Mouse (Mus musculus) MEL (cell line): ENCODE measurements around the gene Mmp11. TPM values are rescaled to one million over a fixed set of nuclear protein-coding genes. Genes with fewer than 3 reads are reported as not detected.

ENCODE experiments used
- DNase-seq: peaks from one replicate; pipeline ENCODE4 v3.0.0; 2011; ENCODE audit warnings: low read depth, low spot score
- H3K27ac ChIP-seq: 2 replicates; pipeline ENCODE4 v1.5.1; 2012; ENCODE audit warnings: low read depth, mild to moderate bottlenecking, control low read depth, low read length, moderate library complexity; ENCODE audit not compliant: control insufficient read depth
- H3K27me3 ChIP-seq, 2 experiments: fragments of 150-350 bp in 1 of 2; sonication (generic) in 1 of 2; 2 replicates each; pipeline ENCODE4 v1.6.1; 2012; ENCODE audit warnings: low read length in 2 of 2, mild to moderate bottlenecking in 2 of 2, improper control_type of control experiment in 1 of 2, moderate library complexity in 1 of 2; ENCODE audit not compliant: insufficient read depth in 2 of 2, control insufficient read depth in 1 of 2
- H3K36me3 ChIP-seq, 2 experiments: 2 replicates each; pipeline ENCODE4 v1.6.1; 2012 to 2014; ENCODE audit warnings: low read length in 2 of 2, improper control_type of control experiment in 1 of 2, inconsistent platforms in 1 of 2, mild to moderate bottlenecking in 1 of 2; ENCODE audit not compliant: insufficient read depth in 2 of 2, control insufficient read depth in 1 of 2
- H3K4me1 ChIP-seq, 2 experiments: fragments of 150-350 bp in 1 of 2; sonication (generic) in 1 of 2; 2 replicates each; pipeline ENCODE4 v1.6.1; 2012; ENCODE audit warnings: low read length in 2 of 2, improper control_type of control experiment in 1 of 2, mild to moderate bottlenecking in 1 of 2; ENCODE audit not compliant: insufficient read depth in 2 of 2, control insufficient read depth in 1 of 2
- H3K4me3 ChIP-seq, 2 experiments: fragments of 150-350 bp in 1 of 2; sonication (generic) in 1 of 2; 2 replicates each; pipeline ENCODE4 v1.5.1; 2012; ENCODE audit warnings: low read depth in 2 of 2, low read length in 2 of 2, mild to moderate bottlenecking in 2 of 2, moderate library complexity in 2 of 2, control low read depth in 1 of 2, improper control_type of control experiment in 1 of 2; ENCODE audit not compliant: control insufficient read depth in 1 of 2, insufficient read depth in 1 of 2
- H3K79me2 ChIP-seq: 2 replicates; pipeline ENCODE4 v1.6.1; 2012; ENCODE audit warnings: mild to moderate bottlenecking, low read length, moderate library complexity; ENCODE audit not compliant: control insufficient read depth, poor library complexity, insufficient read depth
- H3K9ac ChIP-seq: 2 replicates; pipeline ENCODE4 v1.6.1; 2012; ENCODE audit warnings: low read depth, mild to moderate bottlenecking, control low read depth, low read length, moderate library complexity; ENCODE audit not compliant: control insufficient read depth, poor library complexity, severe bottlenecking
- H3K9me3 ChIP-seq: fragments of 150-350 bp; sonication (generic); replicated peaks from 2 replicates; pipeline ENCODE4 v1.6.1; 2012; ENCODE audit warnings: mild to moderate bottlenecking, low read length, improper control_type of control experiment, moderate library complexity; ENCODE audit not compliant: insufficient read depth
- BHLHE40 ChIP-seq: IDR thresholded peaks from 2 replicates; pipeline ENCODE4 v1.6.1; 2012; ENCODE audit warnings: low read depth, mild to moderate bottlenecking, inconsistent platforms, low read length, improper control_type of control experiment, borderline replicate concordance
- CHD1 ChIP-seq: IDR thresholded peaks from 2 replicates; pipeline ENCODE4 v1.6.1; 2012; ENCODE audit warnings: low read depth, mild to moderate bottlenecking, inconsistent platforms, low read length, improper control_type of control experiment
- CHD2 ChIP-seq: IDR thresholded peaks from 2 replicates; pipeline ENCODE4 v1.6.1; 2011; ENCODE audit warnings: low read length, improper control_type of control experiment
- CTCF ChIP-seq, 3 experiments: IDR thresholded peaks in 2 of 3; conservative IDR thresholded peaks in 1 of 3; 2 replicates each; pipeline ENCODE4 v1.5.1; 2011 to 2012; ENCODE audit warnings: low read length in 3 of 3, low read depth in 2 of 3, mild to moderate bottlenecking in 2 of 3, improper control_type of control experiment in 1 of 3, inconsistent platforms in 1 of 3, mixed read lengths in 1 of 3, moderate library complexity in 1 of 3; ENCODE audit not compliant: control insufficient read depth in 1 of 3, insufficient read depth in 1 of 3, poor library complexity in 1 of 3, severe bottlenecking in 1 of 3
- E2F4 ChIP-seq: IDR thresholded peaks from 2 replicates; pipeline ENCODE4 v1.6.1; 2011; ENCODE audit warnings: low read depth, low read length, improper control_type of control experiment, borderline replicate concordance
- EP300 ChIP-seq, 2 experiments: IDR thresholded peaks; 2 replicates each; pipeline ENCODE4 v1.6.1; 2011; ENCODE audit warnings: improper control_type of control experiment in 2 of 2, low read length in 2 of 2, low read depth in 1 of 2, mild to moderate bottlenecking in 1 of 2
- GATA1 ChIP-seq: IDR thresholded peaks from 2 replicates; pipeline ENCODE4 v1.6.1; 2011; ENCODE audit warnings: low read depth, low read length, improper control_type of control experiment
- HCFC1 ChIP-seq: IDR thresholded peaks from 2 replicates; pipeline ENCODE4 v1.6.1; 2012; ENCODE audit warnings: low read depth, mild to moderate bottlenecking, inconsistent platforms, low read length, improper control_type of control experiment, moderate library complexity
- KAT2A ChIP-seq: conservative IDR thresholded peaks from 2 replicates; pipeline ENCODE4 v1.6.1; 2012; ENCODE audit warnings: low read depth, low read length, improper control_type of control experiment, inconsistent platforms
- MAFK ChIP-seq: IDR thresholded peaks from 2 replicates; pipeline ENCODE4 v1.6.1; 2011; ENCODE audit warnings: low read depth, mild to moderate bottlenecking, low read length, improper control_type of control experiment, borderline replicate concordance
- MAZ ChIP-seq: IDR thresholded peaks from 2 replicates; pipeline ENCODE4 v1.6.1; 2012; ENCODE audit warnings: low read depth, mild to moderate bottlenecking, inconsistent platforms, low read length, improper control_type of control experiment
- MEF2A ChIP-seq: IDR thresholded peaks from 2 replicates; pipeline ENCODE4 v1.6.1; 2014; ENCODE audit warnings: low read depth, mild to moderate bottlenecking, inconsistent platforms, low read length, improper control_type of control experiment; ENCODE audit not compliant: poor library complexity, insufficient replicate concordance, severe bottlenecking; ENCODE audit errors: extremely low read depth
- NELFE ChIP-seq: IDR thresholded peaks from 2 replicates; pipeline ENCODE4 v1.6.1; 2011; ENCODE audit warnings: low read depth, low read length, improper control_type of control experiment
- NRF1 ChIP-seq: IDR thresholded peaks from 2 replicates; pipeline ENCODE4 v1.6.1; 2014; ENCODE audit warnings: low read depth, mild to moderate bottlenecking, inconsistent platforms, low read length, improper control_type of control experiment, moderate library complexity; ENCODE audit not compliant: poor library complexity, insufficient read depth, severe bottlenecking
- TAL1 ChIP-seq: IDR thresholded peaks from 2 replicates; pipeline ENCODE4 v1.6.1; 2012; ENCODE audit warnings: mild to moderate bottlenecking, inconsistent platforms, low read length, moderate library complexity, mixed read lengths
- TCF12 ChIP-seq: IDR thresholded peaks from 2 replicates; pipeline ENCODE4 v1.6.1; 2014; ENCODE audit warnings: low read depth, mild to moderate bottlenecking, inconsistent platforms, low read length, improper control_type of control experiment, moderate library complexity
- USF1 ChIP-seq: IDR thresholded peaks from 2 replicates; pipeline ENCODE4 v1.6.1; 2014; ENCODE audit warnings: low read depth, mild to moderate bottlenecking, inconsistent platforms, low read length, improper control_type of control experiment, moderate library complexity
- USF2 ChIP-seq, 2 experiments: IDR thresholded peaks; 2 replicates each; pipeline ENCODE4 v1.6.1; 2011 to 2012; ENCODE audit warnings: improper control_type of control experiment in 2 of 2, low read length in 2 of 2, borderline replicate concordance in 1 of 2, inconsistent platforms in 1 of 2, low read depth in 1 of 2, mild to moderate bottlenecking in 1 of 2; ENCODE audit not compliant: insufficient read depth in 1 of 2
- ZC3H11A ChIP-seq: IDR thresholded peaks from 2 replicates; pipeline ENCODE4 v1.6.1; 2012; ENCODE audit warnings: low read depth, mild to moderate bottlenecking, inconsistent platforms, low read length, improper control_type of control experiment
- ZKSCAN1 ChIP-seq: IDR thresholded peaks from 2 replicates; pipeline ENCODE4 v1.6.1; 2012; ENCODE audit warnings: low read depth, mild to moderate bottlenecking, inconsistent platforms, low read length, improper control_type of control experiment, moderate library complexity
- polyA plus RNA-seq, 2 experiments: library from polyadenylated mRNA; stranded (reverse) in 1 of 2; unstranded in 1 of 2; fragments of >175 nt in 1 of 2; fragments of >200 nt in 1 of 2; gene quantifications; 2 replicates each; pipeline versions ENCODE4 v1.2.1 to v1.2.4; 2012; ENCODE audit warnings: low replicate concordance in 2 of 2, low read depth in 1 of 2; ENCODE audit not compliant: insufficient read length in 2 of 2, insufficient read depth in 1 of 2, missing spikeins in 1 of 2
- total RNA-seq: library from RNA; depleted of rRNA; stranded (reverse); fragments of 300-350 nt; gene quantifications from 2 replicates; pipeline ENCODE4 v1.2.3, GENCODE M21; 2012

The Mmp11 gene
- total and polyA plus RNA-seq, 3 experiments = 1.3 to 5.9 TPM; not detected in 1

DNA sequence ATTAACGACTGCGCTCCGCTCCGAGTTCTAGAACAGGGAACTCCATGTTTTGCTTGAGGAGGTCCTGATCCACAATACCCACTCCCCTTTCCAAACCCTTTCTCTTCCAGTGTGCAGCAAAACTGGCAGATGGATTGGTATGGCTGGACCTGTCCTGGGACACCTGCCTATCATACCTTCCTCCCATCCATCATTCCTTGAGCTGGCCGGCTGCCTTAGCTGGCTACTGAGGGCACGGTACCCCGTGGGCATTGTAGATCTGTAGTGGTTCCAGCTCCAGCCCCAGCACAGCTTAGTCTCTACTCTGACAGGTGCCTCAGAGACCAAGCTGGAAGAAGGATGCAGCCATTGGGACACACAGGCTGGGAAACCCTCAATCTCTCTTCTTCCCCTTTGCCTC lies 5.0 kb downstream of the Mmp11 start:
- TF ChIP-seq NELFE (no peak), CHD1 (no peak), HCFC1 (no peak)
- Histone ChIP-seq H3K27me3 (no peaks in the 10 kb centered on the region; a peak in 1 of 4 replicates), H3K36me3 (peaks cover 0 to 2% of the 10 kb centered on the region in 2 experiments; a peak in 2 of 4 replicates), H3K79me2 (peaks cover 6% of the 10 kb centered on the region), H3K9ac (no peak overlapping the region), H3K4me3 (no peak overlapping the region), H3K9me3 (no peaks in the 10 kb centered on the region), H3K27ac (no peak overlapping the region), H3K4me1 (peaks cover 0 to 2% of the 10 kb centered on the region in 2 experiments; a peak in 1 of 4 replicates)
- no peak for DNase-seq

DNA sequence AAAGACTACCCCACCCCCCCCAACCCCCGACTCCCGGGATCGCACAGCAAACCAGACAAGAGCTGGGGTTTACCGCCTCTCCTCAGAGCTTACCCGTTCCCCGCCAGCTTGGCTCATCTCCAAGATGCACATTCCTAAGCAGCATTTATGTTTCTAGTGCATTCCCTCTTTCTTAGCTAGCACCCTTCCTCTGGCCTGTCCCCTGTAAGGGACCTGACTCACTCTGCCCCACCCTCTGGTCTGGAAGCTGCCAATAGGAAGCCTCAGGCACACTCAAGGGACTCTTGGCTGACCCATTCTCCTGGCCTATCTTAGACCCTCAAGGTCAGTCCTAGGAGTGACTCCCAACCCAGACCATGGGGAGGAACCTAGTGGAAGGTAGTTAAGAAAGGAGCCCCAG lies 6.0 kb downstream of the Mmp11 start:
- no peak overlapping the region for H3K9ac ChIP-seq
- no peak for DNase-seq
- no peaks in the 10 kb centered on the region for H3K9me3 ChIP-seq
- no peak overlapping the region for H3K27ac ChIP-seq
- no peaks in the 10 kb centered on the region for H3K79me2 ChIP-seq
- no peak overlapping the region for H3K4me3 ChIP-seq
- TF ChIP-seq TCF12 = no peak
- TF ChIP-seq CTCF (IDR thresholded peaks at IDR 0.05 in 2 of 3, conservative IDR thresholded peaks at IDR 0.05 in 1 of 3; ENCODE audit: control insufficient read depth in 1 of 3, insufficient read depth in 1 of 3, low read depth in 2 of 3, low read length in 3 of 3, poor library complexity in 1 of 3, severe bottlenecking in 1 of 3) = no peak
- no peak for TF ChIP-seq E2F4
- no peak for TF ChIP-seq EP300 (IDR thresholded peaks at IDR 0.05; ENCODE audit: low read depth in 1 of 2, low read length in 2 of 2)
- TF ChIP-seq GATA1 = no peak
- TF ChIP-seq CHD2 = no peak
- TF ChIP-seq NELFE = no peak
- peaks cover 0 to 2% of the 10 kb centered on the region in 2 experiments; a peak in 1 of 4 replicates for H3K4me1 ChIP-seq
- peaks cover 0 to 2% of the 10 kb centered on the region in 2 experiments; a peak in 1 of 4 replicates for H3K36me3 ChIP-seq
- no peaks in the 10 kb centered on the region; a peak in 1 of 4 replicates for H3K27me3 ChIP-seq

DNA sequence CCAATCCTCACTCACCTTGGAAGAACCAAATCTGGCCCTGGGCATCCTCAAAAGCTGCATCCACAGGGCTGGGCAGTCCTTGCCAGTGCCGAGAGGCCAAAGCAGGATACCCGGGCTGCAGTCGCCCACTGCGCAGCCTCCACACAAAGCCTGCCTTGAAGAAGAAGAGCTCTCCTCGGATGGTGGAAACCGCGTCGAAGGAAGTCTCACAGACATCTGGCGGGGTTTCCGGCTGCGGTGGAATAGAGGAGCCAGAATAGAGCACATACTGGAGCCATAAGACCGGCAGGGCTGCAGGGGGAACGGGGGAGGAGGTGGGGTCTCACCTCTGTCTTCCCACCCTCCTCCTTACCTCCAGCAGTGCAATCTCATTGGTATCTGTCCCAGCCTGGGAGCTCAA lies 9.9 kb downstream of the Mmp11 start:
- no peak overlapping the region for H3K27ac ChIP-seq
- H3K9ac ChIP-seq = no peak overlapping the region
- DNase-seq = no peak
- no peaks in the 10 kb centered on the region; a peak in 1 of 4 replicates for H3K27me3 ChIP-seq
- H3K4me1 ChIP-seq = peaks cover 3 to 10% of the 10 kb centered on the region in 2 experiments; a peak in 3 of 4 replicates
- H3K4me3 ChIP-seq = no peak overlapping the region
- TF ChIP-seq MAFK = no peak
- TF ChIP-seq MEF2A = no peak
- no peak for TF ChIP-seq NRF1
- no peak for TF ChIP-seq MAZ
- TF ChIP-seq USF1 = no peak
- no peak for TF ChIP-seq BHLHE40
- TF ChIP-seq KAT2A = no peak
- TF ChIP-seq GATA1 = no peak
- no peak for TF ChIP-seq NELFE
- no peak for TF ChIP-seq TCF12
- no peak for TF ChIP-seq TAL1
- no peak for TF ChIP-seq ZC3H11A
- no peak for TF ChIP-seq ZKSCAN1
- TF ChIP-seq USF2 (IDR thresholded peaks at IDR 0.05; ENCODE audit: borderline replicate concordance in 1 of 2, insufficient read depth in 1 of 2, low read depth in 1 of 2, low read length in 2 of 2) = no peak
- peaks cover 0 to 5% of the 10 kb centered on the region in 2 experiments; a peak in 2 of 4 replicates for H3K36me3 ChIP-seq
- peaks cover 3% of the 10 kb centered on the region; the same call in 1 of the 2 replicates for H3K79me2 ChIP-seq
- no peaks in the 10 kb centered on the region for H3K9me3 ChIP-seq
